Mouse (Mus musculus) megakaryocyte, embryonic 14.5 days (primary cell): ENCODE results near the gene Ralgapa2. TPM values are rescaled to one million over a fixed set of nuclear protein-coding genes. Genes with fewer than 3 reads are reported as not detected.

Experiments used
- H3K27me3 ChIP-seq: replicated peaks from 2 replicates; pipeline ENCODE3; 2012; ENCODE audit warnings: inconsistent platforms
- H3K36me3 ChIP-seq: replicated peaks from 2 replicates; pipeline ENCODE3; 2012; ENCODE audit warnings: low read length, inconsistent platforms, mixed read lengths
- H3K4me1 ChIP-seq: 2 replicates; pipeline ENCODE4 v1.6.1; 2012; ENCODE audit warnings: inconsistent platforms
- H3K4me3 ChIP-seq: replicated peaks from 2 replicates; pipeline ENCODE3; 2012; ENCODE audit warnings: moderate library complexity, mild to moderate bottlenecking, inconsistent platforms
- H3K9me3 ChIP-seq: 2 replicates; pipeline ENCODE4 v1.6.1; 2012; ENCODE audit warnings: inconsistent platforms
- FLI1 ChIP-seq: IDR thresholded peaks from 2 replicates; pipeline ENCODE4 v1.6.1; 2012; ENCODE audit warnings: low read length, inconsistent platforms, mixed read lengths
- GATA1 ChIP-seq: IDR thresholded peaks from 3 replicates; pipeline ENCODE4 v1.6.1; 2012; ENCODE audit warnings: mixed read lengths, low read length, inconsistent platforms, borderline replicate concordance
- polyA plus RNA-seq: library from polyadenylated mRNA; stranded (reverse); fragments of >175 nt; gene quantifications from 2 replicates; pipeline ENCODE4 v1.2.3, GENCODE M21; 2012; ENCODE audit warnings: low replicate concordance; ENCODE audit not compliant: insufficient read depth

Ralgapa2 gene
- polyA plus RNA-seq, 1 experiment, result 1.8 TPM

- TF ChIP-seq FLI1 (no peak), GATA1 (no peak)
- peaks cover 84% of the 10 kb centered on the region for H3K36me3 ChIP-seq
- H3K9me3 ChIP-seq, result no peaks in the 10 kb centered on the region
- H3K4me1 ChIP-seq, result peaks cover 17% of the 10 kb centered on the region
- H3K4me3 ChIP-seq, result no peak overlapping the region
- H3K27me3 ChIP-seq, result no peaks in the 10 kb centered on the region
These were observed 189.4 kb downstream of the Ralgapa2 start for GRCm38 (mm10) chr2:146322770-146323169.

GRCm38 (mm10) chr2:146322019-146322418 is 190.1 kb downstream of the Ralgapa2 start:
- no peaks in the 10 kb centered on the region for H3K9me3 ChIP-seq
- H3K4me3 ChIP-seq, result no peak overlapping the region
- peaks cover 17% of the 10 kb centered on the region for H3K4me1 ChIP-seq
- TF ChIP-seq FLI1, result no peak
- TF ChIP-seq GATA1, result no peak
- peaks cover 81% of the 10 kb centered on the region for H3K36me3 ChIP-seq
- no peaks in the 10 kb centered on the region for H3K27me3 ChIP-seq

- Histone ChIP-seq H3K4me1 (peaks cover 17% of the 10 kb centered on the region), H3K36me3 (peaks cover 80% of the 10 kb centered on the region), H3K4me3 (no peak overlapping the region), H3K27me3 (no peaks in the 10 kb centered on the region), H3K9me3 (no peaks in the 10 kb centered on the region)
- no peak for TF ChIP-seq GATA1
- TF ChIP-seq FLI1, result no peak
These were observed 191.5 kb downstream of the Ralgapa2 start for GRCm38 (mm10) chr2:146320666-146321065.

- TF ChIP-seq GATA1 (no peak), FLI1 (no peak)
- H3K9me3 ChIP-seq, result no peaks in the 10 kb centered on the region
- peaks cover 75% of the 10 kb centered on the region for H3K36me3 ChIP-seq
- no peaks in the 10 kb centered on the region for H3K27me3 ChIP-seq
- H3K4me1 ChIP-seq, result peaks cover 10% of the 10 kb centered on the region; the same call in 1 of the 2 replicates
- no peak overlapping the region for H3K4me3 ChIP-seq
These were observed 197.4 kb downstream of the Ralgapa2 start for GRCm38 (mm10) chr2:146314751-146315150.

- TF ChIP-seq GATA1 (no peak), FLI1 (no peak)
- peaks cover 10% of the 10 kb centered on the region; the same call in 1 of the 2 replicates for H3K4me1 ChIP-seq
- H3K4me3 ChIP-seq, result no peak overlapping the region
These were observed 198.3 kb downstream of the Ralgapa2 start for GRCm38 (mm10) chr2:146313811-146314210.

GRCm38 (mm10) chr2:146310760-146311159 is 201.4 kb downstream of the Ralgapa2 start:
- Histone ChIP-seq H3K36me3 (peaks cover 73% of the 10 kb centered on the region), H3K4me3 (no peak overlapping the region), H3K4me1 (peaks cover 14% of the 10 kb centered on the region; the same call in 1 of the 2 replicates), H3K9me3 (no peaks in the 10 kb centered on the region), H3K27me3 (no peaks in the 10 kb centered on the region)
- TF ChIP-seq GATA1 (no peak), FLI1 (no peak)

More at GRCm38 (mm10) chr2:146313811-146314210, 198.3 kb downstream of the Ralgapa2 start:
- Histone ChIP-seq H3K9me3 (no peaks in the 10 kb centered on the region), H3K36me3 (peaks cover 80% of the 10 kb centered on the region), H3K27me3 (no peaks in the 10 kb centered on the region)

GRCm38 (mm10) chr2:146310291-146310690 is 201.9 kb downstream of the Ralgapa2 start:
- TF ChIP-seq FLI1, result no peak
- TF ChIP-seq GATA1, result no peak
- Histone ChIP-seq H3K4me3 (no peak overlapping the region), H3K27me3 (no peaks in the 10 kb centered on the region), H3K9me3 (no peaks in the 10 kb centered on the region), H3K36me3 (peaks cover 69% of the 10 kb centered on the region), H3K4me1 (peaks cover 14% of the 10 kb centered on the region; the same call in 1 of the 2 replicates)

GRCm38 (mm10) chr2:146309413-146309812 is 202.7 kb downstream of the Ralgapa2 start:
- Histone ChIP-seq H3K36me3 (peaks cover 66% of the 10 kb centered on the region), H3K4me1 (peaks cover 22% of the 10 kb centered on the region), H3K27me3 (no peaks in the 10 kb centered on the region), H3K4me3 (no peak overlapping the region), H3K9me3 (no peaks in the 10 kb centered on the region)
- TF ChIP-seq FLI1, result no peak
- TF ChIP-seq GATA1, result no peak

GRCm38 (mm10) chr2:146307060-146307459 is 205.1 kb downstream of the Ralgapa2 start:
- Histone ChIP-seq H3K4me3 (no peak overlapping the region), H3K9me3 (no peaks in the 10 kb centered on the region), H3K36me3 (peaks cover 70% of the 10 kb centered on the region), H3K4me1 (peaks cover 33% of the 10 kb centered on the region), H3K27me3 (no peaks in the 10 kb centered on the region)
- TF ChIP-seq FLI1 (no peak), GATA1 (no peak)

GRCm38 (mm10) chr2:146302094-146302699 is 209.9 kb downstream of the Ralgapa2 start:
- TF ChIP-seq GATA1 (no peak), FLI1 (no peak)
- Histone ChIP-seq H3K27me3 (no peaks in the 10 kb centered on the region), H3K4me1 (peaks cover 28% of the 10 kb centered on the region), H3K9me3 (no peaks in the 10 kb centered on the region), H3K36me3 (peaks cover 64% of the 10 kb centered on the region), H3K4me3 (no peak overlapping the region)

GRCm38 (mm10) chr2:146300500-146301020 is 211.6 kb downstream of the Ralgapa2 start:
- Histone ChIP-seq H3K4me1 (peaks cover 31% of the 10 kb centered on the region), H3K27me3 (no peaks in the 10 kb centered on the region), H3K36me3 (peaks cover 69% of the 10 kb centered on the region), H3K9me3 (no peaks in the 10 kb centered on the region), H3K4me3 (no peak overlapping the region)
- no peak for TF ChIP-seq GATA1
- no peak for TF ChIP-seq FLI1
